Comparison of ENCODE assay signal across 22 mouse cellular contexts in genomic region chr10:117457701-117457950, GRCm38 (mm10).
"Had no signal": no experiment of that assay in that cellular context is flagged by ENCODE, and none has a peak within 500 bp of the region (broad histone marks: within the 10 kb centered on the region; RNA-seq: fewer than 3 reads in every experiment).

No protein-coding gene starts in this region.

- H3K27me3 ChIP-seq: midbrain, embryonic 15.5 days; neural tube, embryonic 12.5 days; neural tube, embryonic 15.5 days; stomach, embryonic 15.5 days had no signal

- H3K9me3 ChIP-seq: limb, embryonic 10.5 days; limb, embryonic 13.5 days; midbrain, embryonic 12.5 days; midbrain, embryonic 15.5 days; neural tube, embryonic 12.5 days; neural tube, embryonic 15.5 days; stomach, embryonic 15.5 days had no signal

- ATAC-seq: intestine, postnatal 0 days; midbrain, embryonic 15.5 days had no signal

- H3K27ac ChIP-seq: kidney, postnatal 0 days; layer of hippocampus, adult 2 months; limb, embryonic 13.5 days; macrophage; midbrain, embryonic 12.5 days; midbrain, embryonic 15.5 days; neural tube, embryonic 12.5 days; neural tube, embryonic 15.5 days had no signal

- H3K4me3 ChIP-seq: layer of hippocampus, adult 2 months; limb, embryonic 10.5 days; limb, embryonic 13.5 days; midbrain, embryonic 12.5 days; midbrain, embryonic 15.5 days; neural tube, embryonic 12.5 days; neural tube, embryonic 15.5 days; stomach, embryonic 15.5 days had no signal

- H3K4me1 ChIP-seq: midbrain, embryonic 12.5 days; midbrain, embryonic 15.5 days; neural tube, embryonic 12.5 days; stomach, embryonic 15.5 days had no signal

- H3K9ac ChIP-seq: limb, embryonic 13.5 days; midbrain, embryonic 12.5 days; midbrain, embryonic 15.5 days; neural tube, embryonic 12.5 days; neural tube, embryonic 15.5 days; stomach, embryonic 15.5 days had no signal

- H3K36me3 ChIP-seq: limb, embryonic 10.5 days; limb, embryonic 13.5 days; midbrain, embryonic 12.5 days; midbrain, embryonic 15.5 days; neural tube, embryonic 12.5 days; neural tube, embryonic 15.5 days; stomach, embryonic 15.5 days had no signal

- H3K4me2 ChIP-seq: limb, embryonic 13.5 days; midbrain, embryonic 12.5 days; midbrain, embryonic 15.5 days; neural tube, embryonic 12.5 days; neural tube, embryonic 15.5 days; stomach, embryonic 15.5 days had no signal

- DNase-seq: kidney, adult 2 months; kidney, postnatal 25 days; layer of hippocampus, adult 9-11 months; lung, adult 2 months; lung, postnatal 14 days; retina, postnatal 1 day; right cerebral cortex, postnatal 25 days; spleen, adult 18-20 months; thymus, adult 2 months; thymus, postnatal 14 days; thymus, postnatal 4 days had no signal
